Mouse (Mus musculus) heart, adult 8-10 months (tissue): ENCODE measurements around the gene Atf3. TPM values are rescaled to one million over a fixed set of nuclear protein-coding genes. Genes with fewer than 3 reads are reported as not detected.

Experiments
- DNase-seq: peaks from one replicate; pipeline ENCODE4 v3.0.0; 2022; ENCODE audit warnings: low spot score
- total RNA-seq, 4 experiments: library from RNA; stranded (reverse); gene quantifications; 2 replicates each; pipeline ENCODE4 v1.2.4; 2022

Gene Atf3
- total RNA-seq, 4 experiments from 2014 or later, result 3.0 to 10.3 (median 4.2) TPM

DNA sequence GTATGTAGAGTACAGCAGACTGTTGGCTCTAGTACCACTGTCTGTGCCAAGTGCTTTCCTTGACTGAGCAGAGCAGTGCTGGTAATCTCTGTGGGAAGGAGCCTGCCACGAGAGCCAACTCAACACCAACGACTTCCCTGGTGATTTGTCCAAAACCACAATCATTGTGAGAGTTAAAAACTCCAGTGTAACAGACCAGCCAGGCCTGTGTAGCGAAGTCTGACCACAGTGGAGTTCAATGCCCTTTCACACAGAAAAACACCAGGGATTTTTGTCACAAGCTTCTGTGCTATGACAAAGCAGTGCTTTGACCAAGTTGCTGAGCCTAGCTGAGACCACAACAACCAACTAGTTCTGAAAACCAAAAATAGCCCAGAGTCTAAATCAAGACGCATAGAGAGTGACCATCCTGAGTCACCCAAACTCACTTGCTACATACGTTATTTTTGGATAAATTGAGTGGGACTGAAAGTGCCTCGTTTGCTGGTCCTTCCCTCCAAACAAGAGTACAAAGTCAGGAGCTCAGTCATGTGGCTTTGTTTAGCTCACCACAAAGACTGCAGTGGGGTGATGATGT, 12.6 kb upstream of the Atf3 start:
- DNase-seq, result no peak

DNA sequence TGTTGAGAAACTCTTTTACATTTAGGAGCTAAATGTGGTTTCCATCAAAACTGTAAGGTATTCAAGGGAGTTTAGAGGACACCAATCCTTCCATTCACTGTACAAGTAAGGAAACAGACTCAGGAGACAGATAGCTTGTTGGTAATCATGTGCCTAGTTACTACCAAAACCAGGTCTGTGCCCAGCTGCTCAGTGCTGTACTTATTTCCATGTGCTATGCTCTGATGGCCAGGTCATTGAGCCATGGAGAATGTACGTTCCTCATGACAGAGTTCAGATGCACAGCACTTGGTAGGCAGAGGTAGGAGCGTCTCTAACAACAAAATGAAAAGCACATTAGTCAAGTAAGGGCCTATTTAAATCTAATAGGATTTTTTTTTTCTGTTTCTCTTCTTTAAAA, 8.7 kb upstream of the Atf3 start:
- no peak for DNase-seq

DNA sequence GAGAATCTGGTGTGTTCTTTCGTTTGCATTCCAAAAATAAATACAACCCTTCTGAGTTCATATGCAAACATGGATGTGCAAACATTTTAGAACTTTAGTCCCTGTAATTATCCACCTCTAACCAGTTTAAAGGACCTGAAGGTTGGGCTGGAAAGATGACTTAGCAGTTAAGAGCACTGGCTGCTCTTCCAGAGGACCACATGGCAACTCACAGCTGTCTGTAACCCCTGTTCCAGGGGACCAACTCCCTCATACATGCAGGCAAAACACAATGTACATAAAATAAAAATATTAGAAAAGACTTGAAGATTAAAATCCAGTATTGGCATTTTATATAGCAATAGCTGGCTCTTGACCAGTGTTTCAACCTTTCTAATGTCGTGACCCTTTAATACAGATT, 7.9 kb upstream of the Atf3 start:
- no peak for DNase-seq

DNA sequence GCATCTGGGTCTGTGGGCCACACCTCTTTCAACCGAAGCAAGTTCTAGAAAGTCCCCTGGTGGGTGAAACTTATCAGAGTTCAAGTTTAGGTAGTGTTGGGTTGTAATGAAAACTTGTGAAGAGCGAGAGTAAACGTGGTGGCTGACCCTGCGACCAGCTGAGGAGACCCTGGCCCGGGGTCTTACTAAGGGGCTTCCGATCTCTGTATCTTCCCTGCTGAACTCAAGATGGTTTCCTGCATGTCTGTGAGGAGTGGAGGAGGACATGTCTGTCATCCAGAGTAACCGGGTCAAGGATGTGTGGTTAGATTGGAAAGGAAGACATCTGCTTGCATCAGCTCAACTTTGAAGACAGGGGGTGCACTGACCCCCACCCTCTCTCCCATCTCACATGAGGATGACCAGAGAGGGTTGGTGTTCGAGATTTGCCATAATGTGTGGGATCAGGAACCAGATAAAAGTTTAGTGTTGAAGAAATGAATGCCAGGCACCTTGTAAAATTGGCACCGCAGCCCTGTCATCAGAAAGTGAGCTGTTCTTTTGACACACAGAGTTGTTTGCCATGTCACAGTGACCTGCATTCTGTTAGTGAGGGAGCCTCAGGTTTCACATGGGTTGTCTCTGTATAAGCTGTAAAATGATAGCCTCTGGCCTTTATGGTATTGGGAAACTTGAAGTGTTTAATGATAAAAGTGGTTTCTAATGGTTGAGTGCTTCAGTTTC, 7.3 kb upstream of the Atf3 start:
- DNase-seq, result peak; percentile 20

DNA sequence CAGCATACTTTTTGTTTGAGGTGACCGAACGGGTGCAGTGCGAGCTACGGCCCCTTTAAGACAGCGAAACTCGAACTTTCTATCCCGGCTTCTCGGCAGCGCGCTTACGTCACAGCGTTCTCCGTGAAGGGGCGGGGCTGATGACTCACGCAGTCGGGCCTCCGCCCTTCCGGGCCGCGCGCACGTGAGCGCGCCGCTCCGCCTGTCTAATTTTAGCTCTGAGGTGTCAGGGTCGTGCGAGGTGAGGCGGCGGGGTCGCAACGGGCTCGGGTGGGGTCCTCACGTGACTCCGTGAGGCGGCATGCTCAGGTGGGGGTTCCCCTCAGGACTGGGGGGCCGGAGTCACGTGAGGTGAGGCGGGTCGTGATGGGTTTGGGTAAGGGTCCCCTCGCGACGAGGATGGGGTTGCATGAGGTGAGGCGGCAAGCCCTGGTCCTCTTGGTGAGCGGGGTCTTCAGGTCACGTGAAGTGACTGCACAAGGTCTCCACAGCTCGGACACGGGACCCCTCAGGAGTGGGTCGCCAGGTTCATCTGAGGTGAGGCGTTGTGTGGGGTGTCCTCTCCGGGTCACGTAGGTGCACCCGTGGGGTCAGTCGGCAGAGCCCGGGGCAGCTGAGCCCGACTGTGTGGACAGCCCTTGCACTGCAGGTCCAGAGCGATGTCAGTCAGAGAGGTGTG, 6.6 kb upstream of the Atf3 start:
- peak; percentile 96 for DNase-seq

DNA sequence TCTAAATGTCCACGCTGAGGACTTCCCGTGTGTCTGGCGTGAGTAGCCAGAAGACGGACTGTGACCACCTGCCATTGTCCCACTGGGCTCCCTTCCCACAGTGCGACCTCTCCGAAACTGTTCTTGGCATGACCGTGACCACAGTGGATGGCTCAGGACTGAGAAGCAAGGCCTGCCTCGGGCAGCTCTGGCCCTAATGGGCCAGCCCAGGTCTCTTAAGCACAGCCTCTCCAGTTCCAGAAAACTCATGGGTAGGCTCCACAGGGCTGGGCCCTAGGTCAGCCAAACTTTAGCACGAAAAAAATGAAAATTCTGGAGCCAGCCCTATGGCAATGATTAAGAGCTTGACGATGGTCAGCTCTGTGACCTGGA, 6.1 kb upstream of the Atf3 start:
- DNase-seq, result no peak

DNA sequence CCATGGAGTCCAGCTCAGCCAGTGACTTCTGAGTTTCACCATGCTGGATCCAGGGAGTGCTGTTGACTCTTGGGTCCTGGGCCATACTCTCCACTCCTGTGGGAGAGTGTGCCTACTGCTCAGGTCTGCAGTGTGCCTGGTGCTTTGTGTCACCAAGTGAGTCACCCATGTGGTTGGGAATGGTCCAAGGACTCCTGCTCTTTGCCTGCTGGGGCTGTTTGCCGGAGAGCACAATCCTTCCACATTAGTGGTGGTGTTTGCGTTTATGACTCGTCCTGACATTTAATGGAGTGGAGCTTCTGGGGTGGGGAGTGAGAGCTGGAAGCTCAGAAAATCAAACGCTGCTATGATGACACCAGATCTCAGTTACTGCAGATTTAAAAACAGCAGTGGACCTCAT, 4.2 kb upstream of the Atf3 start:
- no peak for DNase-seq

DNA sequence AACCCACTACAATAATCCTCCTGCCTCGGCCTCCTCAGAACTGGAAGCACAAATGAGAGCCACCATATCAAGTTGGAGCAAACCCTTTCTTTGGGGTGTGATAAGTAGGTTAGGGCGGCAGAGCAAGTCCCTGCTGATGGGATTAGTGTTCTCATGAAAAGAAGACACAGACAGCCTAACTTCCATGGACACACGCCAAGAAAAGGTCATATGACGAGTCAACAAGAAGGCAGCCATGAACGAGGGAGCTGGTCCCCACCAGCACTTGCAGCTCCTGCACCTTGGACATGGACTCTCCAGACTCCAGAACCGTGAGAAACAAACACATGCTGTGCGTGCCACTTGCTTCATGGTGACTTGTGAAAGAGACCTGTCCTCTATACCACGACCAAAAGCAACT, 2.7 kb upstream of the Atf3 start:
- no peak for DNase-seq

DNA sequence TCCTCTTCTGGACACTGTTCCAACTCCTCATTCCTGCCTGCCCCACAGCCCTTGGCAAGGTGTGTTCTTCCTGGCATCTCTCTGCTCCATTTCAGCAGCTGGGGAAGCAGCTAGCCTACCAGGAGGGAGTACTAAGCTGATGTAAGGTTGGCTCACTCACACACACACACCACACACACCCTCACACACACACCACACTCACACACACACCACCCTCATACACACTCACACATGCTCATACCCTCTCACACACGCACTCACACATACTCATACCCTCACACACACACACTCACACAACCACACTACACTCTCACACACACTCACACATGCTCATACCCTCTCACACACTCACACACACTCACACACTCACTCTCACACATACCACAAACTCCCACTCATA, 1.9 kb upstream of the Atf3 start:
- no peak for DNase-seq

DNA sequence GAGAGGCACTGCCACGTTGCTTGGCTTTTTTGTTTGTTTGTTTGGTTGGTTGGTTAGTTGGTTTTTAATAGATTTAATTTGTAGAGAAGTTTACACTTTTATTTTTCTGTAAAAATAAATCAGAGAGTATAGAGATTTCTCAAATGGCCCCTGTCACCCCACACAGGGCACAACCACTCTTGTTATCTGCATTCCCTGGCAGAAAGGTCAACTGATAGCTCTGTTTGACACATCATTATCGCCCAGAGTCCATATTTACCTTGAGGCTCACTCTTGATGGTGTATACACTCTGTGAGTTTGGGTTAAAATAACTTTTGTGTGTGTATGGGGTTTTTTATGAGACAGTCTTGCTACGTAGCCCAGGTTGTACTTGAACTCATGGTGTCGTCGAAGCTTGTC, 744 bp upstream of the Atf3 start:
- DNase-seq, result no peak

DNA sequence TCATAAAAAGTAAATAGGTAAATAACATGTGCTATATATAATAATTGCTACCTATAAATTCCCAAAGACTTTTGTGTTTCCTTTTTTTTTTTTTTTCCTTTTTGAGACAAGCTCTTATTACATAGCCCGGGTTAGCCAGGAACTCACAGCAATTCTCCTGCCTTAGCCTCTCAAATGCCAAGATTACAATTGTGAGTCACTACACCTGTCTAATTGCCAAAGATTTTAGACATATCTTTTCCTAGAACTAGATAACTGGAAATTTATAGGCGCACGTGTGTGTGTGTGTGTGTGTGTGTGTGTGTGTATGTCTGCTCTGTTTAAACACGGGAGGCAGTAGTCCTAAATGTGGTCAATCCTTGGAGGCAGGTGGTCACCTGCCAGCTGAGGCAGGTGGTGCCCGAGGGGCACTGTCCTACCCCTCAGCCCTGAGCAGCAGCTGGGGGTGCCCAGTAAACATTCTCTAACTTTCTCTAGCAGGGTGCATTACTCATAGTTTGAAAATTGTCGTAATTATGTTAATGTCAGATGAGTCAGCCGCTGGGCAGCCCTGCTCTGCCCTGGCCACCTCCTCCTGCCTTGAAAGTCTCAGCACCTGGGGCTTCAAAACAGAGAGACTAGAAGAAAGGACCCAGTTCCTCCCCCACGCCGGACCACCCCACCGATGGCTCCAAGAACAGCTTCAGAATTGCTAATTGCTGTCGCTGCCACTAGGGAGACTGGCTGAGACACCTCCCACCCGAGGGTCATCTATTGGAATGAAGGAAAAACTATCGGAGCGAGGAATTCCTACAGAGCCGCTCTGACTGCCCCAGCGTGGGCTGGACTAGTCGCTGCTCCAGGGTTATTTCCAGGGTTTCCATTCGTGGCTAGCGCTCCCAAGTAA, 1.8 kb downstream of the Atf3 start:
- no peak for DNase-seq

DNA sequence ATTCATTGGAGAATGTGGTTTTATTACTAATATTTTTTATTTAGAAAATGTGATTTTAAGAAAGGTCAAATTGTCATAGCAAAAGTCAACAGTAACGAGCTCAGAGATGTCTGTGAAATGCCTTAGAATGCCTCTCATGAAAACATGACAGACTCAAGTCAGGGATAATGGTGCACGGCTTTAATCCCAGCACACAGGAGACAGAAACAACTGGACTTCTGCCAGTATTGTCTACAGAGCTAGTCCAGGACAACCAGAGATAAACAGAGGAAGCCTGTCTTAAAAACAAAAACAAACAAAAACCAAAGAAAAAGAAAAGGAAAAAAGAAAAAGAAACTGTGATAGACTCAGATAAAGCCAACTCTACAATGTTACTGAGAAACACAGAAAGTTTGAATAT, 6.7 kb downstream of the Atf3 start:
- no peak for DNase-seq

DNA sequence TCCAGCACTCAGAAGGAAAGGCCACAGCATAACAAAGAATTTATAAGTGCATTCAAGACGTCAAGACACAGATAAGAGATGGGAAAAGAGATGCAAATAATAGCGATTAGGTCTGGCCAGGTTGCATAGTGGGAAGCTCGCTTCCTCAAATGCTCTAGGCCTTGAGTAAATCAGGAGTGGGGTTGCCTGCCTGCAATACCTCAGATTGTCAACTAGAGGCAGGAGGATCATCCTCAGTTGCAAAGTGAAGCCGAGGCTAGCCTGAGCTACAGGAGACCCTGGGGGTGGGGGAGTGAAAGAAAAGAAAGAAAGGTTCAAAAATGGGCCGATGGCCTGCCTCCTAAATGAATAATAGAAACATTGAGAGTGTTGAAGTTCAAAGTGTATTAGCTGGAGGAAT, 12.0 kb downstream of the Atf3 start:
- no peak for DNase-seq

DNA sequence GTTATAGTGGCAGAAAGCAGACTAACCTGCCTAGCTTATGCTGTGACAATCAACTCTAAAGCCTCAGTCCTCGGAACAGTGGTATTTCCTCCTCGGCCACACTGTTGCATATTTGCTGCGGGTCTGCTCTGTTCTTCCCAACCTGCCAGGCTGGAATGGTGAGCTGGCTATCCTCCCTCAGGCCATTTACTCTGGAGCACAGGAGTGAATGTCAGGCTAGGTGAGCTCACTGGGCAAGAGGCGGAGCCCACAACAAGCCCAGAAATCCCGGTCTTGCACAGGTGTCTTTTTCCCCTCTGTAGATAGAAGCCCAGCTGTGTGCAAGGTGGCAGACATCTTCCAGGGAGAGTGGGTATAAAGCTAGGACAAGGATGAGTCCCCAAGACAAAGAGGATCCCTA, 13.0 kb downstream of the Atf3 start:
- no peak for DNase-seq

DNA sequence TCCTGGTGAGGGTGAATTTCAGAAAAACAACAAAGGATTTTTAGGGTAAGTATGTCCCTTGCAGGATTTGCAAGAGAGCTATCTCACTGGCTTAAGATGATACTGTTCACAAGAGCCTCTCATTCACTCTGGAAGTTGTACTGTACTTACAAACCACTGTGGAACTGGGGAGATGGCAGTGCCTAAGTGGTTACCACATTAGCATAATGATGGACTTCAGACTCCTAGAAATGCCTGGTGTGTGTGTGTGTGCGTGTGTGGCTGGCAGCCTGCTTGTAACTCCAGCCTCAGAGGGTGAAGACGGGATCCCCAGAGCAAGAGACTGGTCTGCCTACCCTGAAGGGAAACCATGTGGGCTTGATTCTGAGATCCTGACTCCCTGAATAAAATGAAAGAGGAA, 14.3 kb downstream of the Atf3 start:
- DNase-seq, result no peak

DNA sequence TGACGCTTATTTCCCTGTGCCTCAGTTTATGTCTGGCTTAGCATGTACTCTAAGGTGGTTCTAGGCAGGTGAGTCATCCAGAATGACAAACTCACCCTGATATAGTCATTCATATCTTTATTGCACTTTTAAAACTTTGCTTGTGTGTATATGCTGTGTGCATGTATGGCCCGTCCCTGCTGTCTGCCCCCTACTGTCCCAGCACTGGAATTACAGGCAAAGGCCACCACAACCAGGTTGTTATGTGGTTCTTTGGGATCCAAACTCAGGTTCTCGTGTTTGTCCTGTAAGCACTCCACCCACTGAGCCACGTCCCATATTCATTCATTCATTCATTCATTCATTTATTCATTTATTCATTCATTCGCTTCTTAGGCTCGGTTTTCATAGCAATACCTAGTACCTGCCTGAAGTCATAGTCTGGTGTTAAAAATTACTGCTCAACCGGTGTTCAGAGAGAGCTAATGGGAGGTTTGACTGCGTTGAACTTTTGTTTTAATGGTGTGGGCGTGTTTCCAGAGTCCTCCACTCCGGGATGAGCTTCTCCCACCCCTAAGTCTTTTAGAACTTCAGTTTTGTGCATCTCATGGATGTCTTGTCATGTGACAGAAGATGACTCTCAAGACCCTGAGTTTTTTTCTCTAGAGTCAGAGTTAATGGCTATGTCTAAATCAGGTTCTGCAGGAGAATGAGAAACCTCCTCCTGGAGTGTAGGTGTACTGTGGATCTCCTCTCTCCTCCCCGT, 15.5 kb downstream of the Atf3 start:
- no peak for DNase-seq

DNA sequence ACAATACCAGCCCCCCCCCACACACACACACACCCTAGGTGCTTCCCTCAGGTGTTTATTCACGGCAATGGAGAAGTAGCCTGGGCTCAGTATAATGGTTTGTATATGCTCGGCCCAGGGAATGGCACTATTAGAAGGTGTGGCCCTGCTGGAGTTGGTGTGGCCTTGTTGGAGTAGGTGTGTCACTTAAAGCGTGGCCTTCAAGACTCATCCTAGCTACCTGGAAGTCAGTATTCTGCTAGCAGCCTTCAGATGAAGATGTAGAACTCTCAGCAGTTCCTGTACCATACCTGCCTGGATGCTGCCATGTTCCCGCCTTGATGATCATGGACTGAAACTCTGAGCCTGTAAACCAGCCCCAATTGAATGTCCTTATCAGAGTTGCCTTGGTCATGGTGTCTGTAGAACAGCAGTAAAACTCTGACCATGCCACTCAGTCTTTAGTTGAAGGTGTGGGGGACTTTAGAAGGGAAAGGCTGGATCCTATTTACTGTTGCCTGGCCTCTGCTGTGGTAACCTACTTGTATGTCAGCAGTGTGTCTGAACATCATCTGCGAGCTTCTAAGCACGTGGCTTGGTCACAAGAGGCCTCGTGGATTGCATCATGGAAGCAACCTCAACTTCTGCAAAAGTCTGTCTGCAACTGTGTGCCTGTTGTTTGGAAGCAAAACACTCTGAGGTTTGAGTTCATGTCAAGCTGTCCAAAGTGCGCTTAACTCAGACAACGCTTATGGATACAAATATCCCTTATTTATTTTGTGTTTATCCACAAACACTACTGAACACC, 16.8 kb downstream of the Atf3 start:
- no peak for DNase-seq

DNA sequence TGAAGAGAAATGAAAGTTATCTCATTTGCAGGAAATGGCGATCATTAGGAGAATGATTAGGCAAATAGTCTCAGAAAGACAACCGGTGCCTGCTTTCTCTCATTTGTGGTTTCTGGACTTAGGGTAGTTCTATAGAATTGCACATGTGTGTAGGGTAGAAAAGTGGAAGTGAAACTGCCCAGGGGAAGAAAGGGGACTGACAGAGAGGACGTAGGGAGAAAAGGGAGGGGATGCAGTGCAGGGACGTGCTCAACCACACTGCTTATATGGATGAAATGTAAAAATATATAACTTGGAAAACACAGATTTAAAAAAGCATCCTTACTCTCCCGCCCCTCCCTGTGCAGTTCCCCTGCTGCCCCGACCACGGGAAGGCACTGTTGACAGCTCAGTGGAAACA, 19.9 kb downstream of the Atf3 start:
- no peak for DNase-seq

DNA sequence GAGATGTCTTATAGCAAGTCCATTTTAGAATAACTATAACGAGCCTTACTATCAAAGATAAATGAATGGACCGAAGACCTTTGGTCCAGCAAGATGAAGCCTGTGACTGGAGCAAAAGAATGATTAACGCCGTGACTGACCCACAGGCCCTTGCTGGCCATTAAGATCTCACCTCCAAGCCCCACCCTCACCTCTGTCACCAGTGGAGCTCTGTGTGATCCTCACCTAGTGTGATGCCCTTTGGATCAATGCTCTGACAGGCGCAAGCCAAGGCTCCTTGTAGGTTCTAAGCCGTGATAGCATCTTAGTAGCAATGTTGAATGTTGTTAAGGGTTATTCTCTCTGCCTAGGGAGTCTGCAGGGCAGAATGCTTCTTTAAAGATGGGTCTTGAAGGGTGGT, 21.8 kb downstream of the Atf3 start:
- no peak for DNase-seq

DNA sequence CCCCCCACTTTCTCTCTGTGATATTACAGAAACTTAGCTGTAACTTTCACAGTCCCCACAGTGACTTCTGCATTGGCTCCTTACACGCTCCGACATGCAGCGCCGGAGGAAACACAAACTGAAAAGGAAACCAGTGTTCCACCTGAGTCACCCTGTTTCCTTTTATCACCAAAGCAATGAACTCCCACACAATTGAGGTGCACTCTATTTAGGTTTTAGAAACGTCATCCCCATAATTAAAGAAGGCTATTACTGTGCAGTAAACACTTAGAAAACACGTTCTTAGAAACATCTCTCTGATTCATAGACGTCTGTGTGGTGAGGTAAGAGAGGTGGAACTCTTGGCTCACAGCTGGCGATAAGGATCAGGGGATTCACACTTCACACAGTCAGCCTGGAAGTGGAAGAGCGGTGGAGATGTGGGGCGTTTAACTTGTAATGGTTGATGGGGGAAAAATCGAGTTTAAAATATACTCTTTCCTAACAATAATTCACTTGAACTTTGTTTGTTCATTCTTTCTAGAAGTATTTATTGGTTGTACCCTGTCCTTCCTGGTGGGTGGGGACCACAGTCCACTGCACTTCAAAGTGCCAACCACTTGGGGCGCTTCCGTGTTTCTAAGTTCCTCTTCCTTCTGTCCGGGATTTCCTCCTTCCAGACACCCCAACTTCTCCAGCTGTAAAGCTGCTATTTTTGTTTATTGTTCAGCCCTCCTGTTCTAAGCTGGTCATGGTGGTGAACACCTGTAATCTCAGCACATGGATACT, 24.0 kb downstream of the Atf3 start:
- DNase-seq, result no peak
